Mouse (Mus musculus) left cerebral cortex, postnatal 10 days (tissue): ENCODE results near the gene Dclk2. TPM values are rescaled to one million over a fixed set of nuclear protein-coding genes. Genes with fewer than 3 reads are reported as not detected.

Source experiments
- DNase-seq, 2 experiments: peaks; one replicate each; pipeline ENCODE4 v3.0.0; 2021 to 2022; ENCODE audit warnings: low spot score in 2 of 2, mixed read lengths in 1 of 2; ENCODE audit errors: extremely low spot score in 1 of 2
- intact Hi-C: fragments of 180-260 bp; cut with DNase I; formaldehyde crosslinking; loops from one replicate; pipeline ENCODE4 v1.15.1; 2025
- total RNA-seq, 2 experiments: library from RNA; stranded (reverse); gene quantifications; 2 replicates each; pipeline ENCODE4 v1.2.3; 2021

Gene Dclk2
- total RNA-seq, 2 experiments from 2014 or later = 100 to 104 TPM

- intact Hi-C loops = no loop called here
- DNase-seq = no peak
Observed at GRCm38 (mm10) chr3:86745769-86746512, 174.7 kb downstream of the Dclk2 start.

- no peak for DNase-seq
- intact Hi-C loops = no loop called here
Observed at GRCm38 (mm10) chr3:86745348-86745747, 175.3 kb downstream of the Dclk2 start.

GRCm38 (mm10) chr3:86739745-86740144 is 180.9 kb downstream of the Dclk2 start:
- no peak for DNase-seq
- intact Hi-C loops = no loop called here

GRCm38 (mm10) chr3:86738831-86739230 is 181.8 kb downstream of the Dclk2 start:
- intact Hi-C loops = no loop called here
- no peak for DNase-seq

Other genes starting within 250 kb of the Dclk2 start
- 1 to 10 TPM; 2.1 to 3.0 TPM for gene Cd1d1, start 78.6 kb upstream of the Dclk2 start, total RNA-seq